Mouse (Mus musculus) olfactory bulb, adult 2 months (tissue): ENCODE data around the gene Rubcn. TPM values are rescaled to one million over a fixed set of nuclear protein-coding genes. Genes with fewer than 3 reads are reported as not detected.
A peak's percentile ranks its signal among the peaks of the same experiment; 100 is the strongest.
"Not testable (repeated sequence)": the region's sequence is repeated elsewhere in the genome, so short reads cannot be mapped to it uniquely, and the experiment has no call there.

Source experiments
- H3K27ac ChIP-seq: fragments of 200-500 bp; 2 replicates; pipeline ENCODE4 v1.5.1; 2012; ENCODE audit warnings: low read depth, low read length; ENCODE audit not compliant: insufficient read depth
- H3K4me1 ChIP-seq: fragments of 200-500 bp; 2 replicates; pipeline ENCODE4 v1.6.1; 2012; ENCODE audit warnings: low read length; ENCODE audit not compliant: control insufficient read depth, insufficient read depth
- H3K4me3 ChIP-seq: fragments of 200-500 bp; 2 replicates; pipeline ENCODE4 v1.5.1; 2012; ENCODE audit warnings: mild to moderate bottlenecking, low read depth, low read length, moderate library complexity; ENCODE audit not compliant: insufficient read depth
- CTCF ChIP-seq: fragments of 200-500 bp; IDR thresholded peaks from 2 replicates; pipeline ENCODE4 v1.5.1; 2012; ENCODE audit warnings: low read depth, mild to moderate bottlenecking, low read length, moderate library complexity; ENCODE audit not compliant: insufficient read depth
- POLR2A ChIP-seq: fragments of 200-500 bp; IDR thresholded peaks from 2 replicates; pipeline ENCODE4 v1.6.1; 2012; ENCODE audit warnings: mild to moderate bottlenecking, low read depth, low read length, moderate library complexity; ENCODE audit not compliant: insufficient read depth
- WGBS: fragments of 180-500 bp; shearing (Covaris S2); methylation state at CpG from one replicate; pipeline ENCODE4 v1.1.7; 2018; 5-methylcytosine and 5-hydroxymethylcytosine counted together
- polyA plus RNA-seq: library from polyadenylated mRNA; stranded (reverse); fragments of >200 nt; gene quantifications from 2 replicates; pipeline ENCODE4 v1.2.4, GENCODE M21; 2012; ENCODE audit warnings: low replicate concordance; ENCODE audit not compliant: missing spikeins, insufficient read depth, insufficient read length

Gene Rubcn
- polyA plus RNA-seq, 1 experiment = not detected

- no peak overlapping the region for H3K4me3 ChIP-seq
- 95% methylated on average over 3 of the region's 3 CpGs for WGBS
- H3K4me1 ChIP-seq = peaks cover 6% of the 10 kb centered on the region
- TF ChIP-seq CTCF = no peak
- no peak for TF ChIP-seq POLR2A
- no peak overlapping the region for H3K27ac ChIP-seq
Measured at GRCm38 (mm10) chr16:32875847-32876246, 1.7 kb downstream of the Rubcn start.

GRCm38 (mm10) chr16:32875281-32875680, 2.3 kb downstream of the Rubcn start:
- not testable (repeated sequence) for H3K27ac ChIP-seq, H3K4me3 ChIP-seq, H3K4me1 ChIP-seq
- WGBS = 73% methylated on average over 1 of the region's 1 CpGs

- TF ChIP-seq POLR2A = no peak
- no peak for TF ChIP-seq CTCF
- 58% methylated on average over 3 of the region's 3 CpGs for WGBS
- Histone ChIP-seq H3K27ac (no peak overlapping the region), H3K4me3 (no peak overlapping the region), H3K4me1 (peaks cover 2% of the 10 kb centered on the region; the same call in 1 of the 2 replicates)
Measured at GRCm38 (mm10) chr16:32873366-32873765, 4.2 kb downstream of the Rubcn start.

DNA sequence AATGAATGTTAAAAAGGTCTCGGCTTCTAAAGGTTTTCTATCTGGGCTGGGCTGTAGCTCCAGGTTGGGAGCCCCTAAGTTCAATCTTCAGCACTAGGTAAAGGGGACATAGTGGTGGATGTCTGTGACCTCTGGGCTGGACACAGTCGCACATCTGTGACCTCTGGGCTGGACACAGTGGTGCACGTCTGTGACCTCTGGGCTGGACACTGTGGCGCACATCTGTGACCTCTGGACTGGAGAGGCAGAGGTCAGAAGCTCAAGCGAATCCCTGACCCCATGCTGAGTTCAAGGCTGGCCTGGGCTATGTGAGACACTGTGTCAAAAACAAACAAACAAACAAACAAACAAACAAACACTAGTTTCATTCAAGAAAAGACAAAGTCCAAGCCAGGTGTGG, 7.3 kb downstream of the Rubcn start:
- Histone ChIP-seq H3K4me3 (no peak overlapping the region), H3K4me1 (peaks cover 4% of the 10 kb centered on the region; the same call in 1 of the 2 replicates), H3K27ac (no peak overlapping the region)
- TF ChIP-seq POLR2A (no peak), CTCF (no peak)
- 71% methylated on average over 5 of the region's 5 CpGs for WGBS

GRCm38 (mm10) chr16:32867919-32868552, 9.5 kb downstream of the Rubcn start:
- peaks cover 9% of the 10 kb centered on the region; the same call in 1 of the 2 replicates for H3K4me1 ChIP-seq
- under 1% methylated on average over 35 of the region's 35 CpGs for WGBS
- H3K4me3 ChIP-seq = peak overlapping the region; percentile 70
- peak overlapping the region; percentile 58 for H3K27ac ChIP-seq
- TF ChIP-seq CTCF (no peak), POLR2A (peak; percentile 62)

GRCm38 (mm10) chr16:32866713-32867112, 10.9 kb downstream of the Rubcn start:
- TF ChIP-seq CTCF = no peak
- TF ChIP-seq POLR2A = no peak
- Histone ChIP-seq H3K4me3 (peak overlapping the region; percentile 19; the same call in 1 of the 2 replicates), H3K27ac (no peak overlapping the region), H3K4me1 (peaks cover 10% of the 10 kb centered on the region; the same call in 1 of the 2 replicates)
- 68% methylated on average over 5 of the region's 5 CpGs for WGBS

DNA sequence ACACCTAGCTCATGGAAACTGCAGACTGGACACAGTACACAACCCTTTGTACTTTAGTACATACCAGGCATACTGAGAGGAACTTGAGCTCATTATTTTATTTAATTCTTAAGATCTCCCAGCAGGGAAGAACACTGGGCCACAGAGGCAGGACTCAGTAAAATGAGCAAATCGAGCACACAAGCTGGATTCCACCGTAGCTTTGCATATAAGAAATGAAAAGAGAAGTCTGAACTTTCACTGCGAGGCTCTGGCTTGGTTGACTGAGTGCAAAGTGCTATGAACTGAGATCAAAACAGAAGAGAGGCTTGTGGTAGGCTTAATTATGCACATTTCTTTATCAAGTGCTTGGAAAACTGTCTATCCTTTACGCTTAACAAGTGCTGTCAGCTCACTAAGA, 12.2 kb downstream of the Rubcn start:
- Histone ChIP-seq H3K4me1 (peaks cover 10% of the 10 kb centered on the region; the same call in 1 of the 2 replicates), H3K27ac (no peak overlapping the region), H3K4me3 (no peak overlapping the region)
- WGBS = 45% methylated on average over 4 of the region's 4 CpGs
- no peak for TF ChIP-seq CTCF
- TF ChIP-seq POLR2A = no peak

DNA sequence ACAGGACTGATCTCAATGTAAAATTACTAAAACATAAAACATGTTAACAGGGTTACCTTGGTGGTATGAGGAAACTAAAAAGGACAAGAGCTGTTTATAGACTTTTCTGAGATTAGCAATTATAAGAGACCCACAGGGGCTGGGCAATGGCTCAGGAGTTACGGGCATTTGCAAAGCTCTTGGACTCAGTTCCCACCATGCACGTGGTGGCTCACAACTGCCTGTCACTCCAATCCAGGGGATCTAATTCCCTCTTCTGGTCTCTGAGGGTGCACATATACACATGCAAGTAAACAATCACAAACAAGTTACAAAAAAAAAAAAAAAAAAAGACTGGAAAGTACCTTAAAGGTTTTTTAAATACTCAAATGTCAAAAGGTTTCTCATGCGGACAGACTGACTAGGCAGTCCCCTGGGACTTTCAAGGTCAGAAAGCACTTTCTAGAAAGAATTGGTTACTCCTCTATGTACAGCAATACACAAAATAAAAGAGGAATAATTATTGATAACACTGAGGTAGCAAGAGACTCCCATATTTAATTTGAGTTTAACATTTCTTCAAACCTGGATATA, 15.7 kb downstream of the Rubcn start:
- TF ChIP-seq CTCF = no peak
- no peak for TF ChIP-seq POLR2A
- 81% methylated on average over 3 of the region's 3 CpGs for WGBS
- Histone ChIP-seq H3K27ac (no peak overlapping the region), H3K4me3 (no peak overlapping the region), H3K4me1 (peaks cover 19% of the 10 kb centered on the region)

DNA sequence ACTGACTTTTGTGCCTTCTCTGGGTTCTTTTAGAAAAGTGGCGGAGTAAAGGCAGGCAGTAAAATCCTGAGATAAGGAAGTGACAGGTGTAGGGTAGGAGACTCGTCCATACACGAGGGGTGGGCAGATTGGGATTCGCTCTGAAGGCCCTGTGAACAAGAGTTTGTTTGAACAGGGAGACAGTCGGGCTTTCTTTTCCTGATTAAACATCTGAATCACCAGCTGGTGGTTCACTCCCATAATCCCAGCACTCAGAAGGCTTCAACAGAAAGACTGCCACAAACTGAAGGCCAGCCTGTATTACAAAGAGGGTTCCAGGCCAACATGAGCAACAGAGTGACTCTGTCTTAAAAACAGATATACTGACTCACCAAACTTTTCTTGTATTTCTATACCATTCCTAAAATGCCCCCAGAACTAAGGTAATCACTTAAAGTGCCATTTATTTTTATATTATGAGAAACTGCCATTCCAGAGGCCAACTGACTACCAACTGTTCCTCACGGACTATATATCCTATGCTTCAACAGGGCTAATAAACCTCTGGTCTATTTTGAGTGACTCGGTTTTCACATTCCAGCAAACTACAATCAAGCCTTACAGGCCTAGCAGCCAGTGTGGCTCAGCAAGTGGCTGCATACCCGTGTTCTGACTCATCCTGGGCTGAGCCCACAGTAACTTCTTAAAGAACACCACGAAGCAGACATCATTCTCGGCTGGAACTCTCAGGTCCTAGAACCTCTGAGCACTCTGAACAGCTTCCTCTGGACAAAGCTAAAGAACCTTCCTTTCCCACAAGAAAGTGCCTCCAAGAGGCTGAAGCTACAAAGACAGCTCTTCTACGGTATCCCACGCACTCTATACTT, 18.6 kb downstream of the Rubcn start:
- TF ChIP-seq POLR2A = no peak
- TF ChIP-seq CTCF = no peak
- Histone ChIP-seq H3K4me1 (peaks cover 26% of the 10 kb centered on the region), H3K27ac (peak overlapping the region; percentile 72), H3K4me3 (no peak overlapping the region)
- 40% methylated on average over 12 of the region's 12 CpGs for WGBS
